Mouse (Mus musculus): ENCODE measurements at regions not wholly inside any gene's neighbourhood (a gene's known extent, or its start where the extent isn't known, plus 50 kb on each side); places are given as distances from the start of the nearest gene placed in this dataset.

GRCm38 (mm10) chr8:115407535-115407934 lies 300.1 kb downstream of the Maf start:
- TF ChIP-seq CTCF (IDR thresholded peaks at IDR 0.05; ENCODE audit: control insufficient read depth, insufficient read depth, low read length) (no peak), POLR2A (IDR thresholded peaks at IDR 0.05; ENCODE audit: borderline replicate concordance, control insufficient read depth, low read depth, low read length) (no peak)
